Mouse (Mus musculus): ENCODE results near the gene Farp2. TPM values are rescaled to one million over a fixed set of nuclear protein-coding genes. Genes with fewer than 3 reads are reported as not detected.

The Farp2 gene
- polyA plus RNA-seq, 1 experiment = 2.9 TPM

DNA sequence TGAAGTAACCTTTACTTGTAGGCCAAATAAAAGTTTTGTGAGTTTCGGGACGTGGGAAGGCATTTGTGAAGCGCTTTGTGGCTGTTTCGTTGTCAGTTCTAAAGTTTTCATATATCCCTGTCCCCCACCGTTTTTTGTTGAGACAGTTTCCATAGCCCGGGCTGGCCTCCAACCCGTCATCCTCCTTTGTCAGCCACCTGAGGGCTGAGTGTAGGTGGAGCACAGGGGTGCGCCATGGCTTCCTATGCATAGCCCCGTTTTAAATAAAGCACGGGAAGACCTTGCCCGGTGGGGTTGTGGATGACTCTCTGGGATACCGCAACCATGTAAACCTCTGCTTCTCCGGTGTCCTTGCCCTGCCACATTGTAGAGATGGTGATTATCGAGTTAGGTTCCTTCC lies 1.3 kb downstream of the Farp2 start:
- Histone ChIP-seq H3K4me1 (ENCODE audit: control insufficient read depth, insufficient read depth, low read length) (peaks cover 9% of the 10 kb centered on the region), H3K27ac (ENCODE audit: control insufficient read depth, insufficient read depth, low read depth, low read length) (no peak overlapping the region), H3K4me3 (ENCODE audit: control insufficient read depth, low read depth, low read length) (no peak overlapping the region), H3K27me3 (ENCODE audit: control insufficient read depth, insufficient read depth, low read length) (no peaks in the 10 kb centered on the region), H3K36me3 (ENCODE audit: control insufficient read depth, insufficient read depth, low read length) (no peaks in the 10 kb centered on the region)
- TF ChIP-seq CTCF (IDR thresholded peaks at IDR 0.05; ENCODE audit: control insufficient read depth, insufficient read depth, insufficient replicate concordance, low read depth, low read length) (no peak), POLR2A (IDR thresholded peaks at IDR 0.05; ENCODE audit: control insufficient read depth, low read depth, low read length) (no peak)

DNA sequence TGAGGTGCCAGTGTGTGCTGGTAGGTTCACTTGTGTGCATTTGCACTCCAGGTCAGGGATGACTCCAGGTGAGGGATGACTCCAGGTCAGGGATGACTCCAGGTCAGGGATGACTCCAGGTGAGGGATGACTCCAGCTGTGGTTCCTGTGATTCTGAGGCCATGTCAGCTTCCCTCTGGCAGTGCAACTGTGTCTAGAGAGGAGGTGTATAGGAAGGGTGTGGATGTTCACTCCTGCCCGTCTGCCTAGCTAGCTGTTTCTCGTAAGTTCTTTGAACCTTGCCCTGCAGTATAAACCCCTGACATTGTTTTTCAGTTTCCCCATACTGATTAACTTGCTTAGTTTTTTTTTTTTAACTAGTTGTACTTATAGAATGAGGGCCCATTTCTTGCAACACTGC lies 9.6 kb downstream of the Farp2 start:
- no peaks in the 10 kb centered on the region for H3K36me3 ChIP-seq (ENCODE audit: control insufficient read depth, insufficient read depth, low read length)
- no peaks in the 10 kb centered on the region for H3K4me1 ChIP-seq (ENCODE audit: control insufficient read depth, insufficient read depth, low read length)
- no peak overlapping the region for H3K27ac ChIP-seq (ENCODE audit: control insufficient read depth, insufficient read depth, low read depth, low read length)
- H3K27me3 ChIP-seq (ENCODE audit: control insufficient read depth, insufficient read depth, low read length) = no peaks in the 10 kb centered on the region
- TF ChIP-seq CTCF (IDR thresholded peaks at IDR 0.05; ENCODE audit: control insufficient read depth, insufficient read depth, insufficient replicate concordance, low read depth, low read length) (no peak), POLR2A (IDR thresholded peaks at IDR 0.05; ENCODE audit: control insufficient read depth, low read depth, low read length) (no peak)
- no peak overlapping the region for H3K4me3 ChIP-seq (ENCODE audit: control insufficient read depth, low read depth, low read length)

DNA sequence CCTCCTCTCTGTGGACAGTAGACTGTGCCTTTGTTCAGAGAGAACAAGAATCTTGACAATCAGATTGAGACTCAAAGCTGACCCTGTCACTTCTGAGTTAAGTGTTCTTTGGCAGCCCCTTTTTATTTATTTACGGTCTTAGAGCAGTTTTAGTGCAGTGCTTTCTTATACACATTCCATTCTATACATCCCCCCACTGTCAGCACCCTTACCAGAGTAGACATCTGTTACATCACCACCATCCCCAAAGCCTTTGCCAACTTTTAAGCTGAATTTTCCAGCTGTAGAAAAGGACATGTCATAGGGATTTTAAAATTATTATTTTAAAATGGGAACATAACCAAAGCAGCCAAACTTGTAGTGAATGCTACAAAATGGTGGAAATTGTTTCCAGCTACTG lies 10.4 kb downstream of the Farp2 start:
- TF ChIP-seq CTCF (IDR thresholded peaks at IDR 0.05; ENCODE audit: control insufficient read depth, insufficient read depth, insufficient replicate concordance, low read depth, low read length) (no peak), POLR2A (IDR thresholded peaks at IDR 0.05; ENCODE audit: control insufficient read depth, low read depth, low read length) (no peak)
- Histone ChIP-seq H3K36me3 (ENCODE audit: control insufficient read depth, insufficient read depth, low read length) (no peaks in the 10 kb centered on the region), H3K4me1 (ENCODE audit: control insufficient read depth, insufficient read depth, low read length) (no peaks in the 10 kb centered on the region), H3K27me3 (ENCODE audit: control insufficient read depth, insufficient read depth, low read length) (no peaks in the 10 kb centered on the region), H3K27ac (ENCODE audit: control insufficient read depth, insufficient read depth, low read depth, low read length) (no peak overlapping the region), H3K4me3 (ENCODE audit: control insufficient read depth, low read depth, low read length) (no peak overlapping the region)

DNA sequence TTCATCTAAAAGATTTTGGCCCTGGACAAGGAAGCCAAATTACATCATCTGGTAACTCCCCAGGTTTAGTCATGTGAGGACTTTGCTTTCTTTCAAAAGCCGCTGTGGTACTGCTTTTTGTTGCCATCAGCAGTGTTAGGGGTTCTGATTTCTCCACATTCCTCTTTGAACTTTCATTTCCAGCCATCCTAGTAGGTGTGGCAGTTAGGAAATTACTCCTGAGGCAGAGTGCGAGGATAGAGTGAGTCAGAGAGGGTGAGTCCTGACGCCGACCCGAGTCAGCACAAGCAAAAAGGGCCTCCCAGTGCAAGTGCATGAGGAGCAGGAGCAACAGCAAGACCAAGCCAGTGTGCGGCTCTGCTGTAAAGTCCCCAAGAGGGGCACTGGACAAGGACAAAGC lies 17.9 kb downstream of the Farp2 start:
- H3K4me3 ChIP-seq (ENCODE audit: control insufficient read depth, low read depth, low read length) = no peak overlapping the region
- H3K27ac ChIP-seq (ENCODE audit: control insufficient read depth, insufficient read depth, low read depth, low read length) = no peak overlapping the region
- H3K4me1 ChIP-seq (ENCODE audit: control insufficient read depth, insufficient read depth, low read length) = no peaks in the 10 kb centered on the region
- H3K36me3 ChIP-seq (ENCODE audit: control insufficient read depth, insufficient read depth, low read length) = no peaks in the 10 kb centered on the region
- TF ChIP-seq POLR2A (IDR thresholded peaks at IDR 0.05; ENCODE audit: control insufficient read depth, low read depth, low read length) (no peak), CTCF (IDR thresholded peaks at IDR 0.05; ENCODE audit: control insufficient read depth, insufficient read depth, insufficient replicate concordance, low read depth, low read length) (no peak)
- no peaks in the 10 kb centered on the region for H3K27me3 ChIP-seq (ENCODE audit: control insufficient read depth, insufficient read depth, low read length)

DNA sequence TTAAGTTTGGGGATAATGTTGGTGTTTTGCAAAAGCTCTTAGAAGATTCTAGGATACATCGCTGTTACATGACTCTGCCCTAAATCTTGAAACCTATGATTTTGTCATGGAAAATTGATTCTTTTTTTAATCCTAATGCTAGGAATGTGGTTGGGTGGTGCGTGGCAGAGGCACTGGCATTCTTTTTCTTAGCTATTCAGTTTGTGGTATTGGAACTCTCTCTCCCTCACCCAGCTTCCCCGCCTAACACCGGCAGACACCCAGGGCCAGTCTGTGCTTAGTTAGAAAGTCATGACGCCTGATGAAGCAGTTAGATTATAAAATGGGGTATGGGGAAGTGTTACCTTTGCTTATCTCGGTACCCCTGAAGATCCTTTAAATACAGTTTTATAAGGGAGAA lies 25.3 kb downstream of the Farp2 start:
- Histone ChIP-seq H3K36me3 (ENCODE audit: control insufficient read depth, insufficient read depth, low read length) (no peaks in the 10 kb centered on the region), H3K4me1 (ENCODE audit: control insufficient read depth, insufficient read depth, low read length) (no peaks in the 10 kb centered on the region), H3K27me3 (ENCODE audit: control insufficient read depth, insufficient read depth, low read length) (no peaks in the 10 kb centered on the region), H3K4me3 (ENCODE audit: control insufficient read depth, low read depth, low read length) (no peak overlapping the region), H3K27ac (ENCODE audit: control insufficient read depth, insufficient read depth, low read depth, low read length) (no peak overlapping the region)
- TF ChIP-seq POLR2A (IDR thresholded peaks at IDR 0.05; ENCODE audit: control insufficient read depth, low read depth, low read length) = no peak
- TF ChIP-seq CTCF (IDR thresholded peaks at IDR 0.05; ENCODE audit: control insufficient read depth, insufficient read depth, insufficient replicate concordance, low read depth, low read length) = no peak

DNA sequence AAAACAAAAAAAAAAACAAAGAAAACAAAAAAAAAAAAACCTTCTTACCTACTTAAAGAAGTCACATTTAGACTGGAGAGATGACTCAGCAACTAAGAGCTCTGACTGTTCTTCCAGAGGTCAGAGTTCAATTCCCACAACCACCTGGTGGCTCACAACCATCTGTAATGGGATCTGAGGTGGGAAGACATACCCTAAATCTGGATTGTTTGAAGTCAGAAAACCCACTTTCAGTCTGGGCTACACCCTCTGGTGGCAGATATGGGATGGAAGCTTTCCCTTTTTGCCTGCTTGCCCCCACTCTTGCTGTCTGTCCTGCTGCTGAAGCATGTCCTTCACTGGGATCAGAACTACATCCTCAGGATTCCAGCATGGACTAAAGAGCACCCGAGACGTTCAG lies 31.3 kb downstream of the Farp2 start:
- Histone ChIP-seq H3K36me3 (ENCODE audit: control insufficient read depth, insufficient read depth, low read length) (no peaks in the 10 kb centered on the region), H3K27ac (ENCODE audit: control insufficient read depth, insufficient read depth, low read depth, low read length) (no peak overlapping the region), H3K27me3 (ENCODE audit: control insufficient read depth, insufficient read depth, low read length) (no peaks in the 10 kb centered on the region), H3K4me1 (ENCODE audit: control insufficient read depth, insufficient read depth, low read length) (no peaks in the 10 kb centered on the region), H3K4me3 (ENCODE audit: control insufficient read depth, low read depth, low read length) (no peak overlapping the region)
- TF ChIP-seq CTCF (IDR thresholded peaks at IDR 0.05; ENCODE audit: control insufficient read depth, insufficient read depth, insufficient replicate concordance, low read depth, low read length) (no peak), POLR2A (IDR thresholded peaks at IDR 0.05; ENCODE audit: control insufficient read depth, low read depth, low read length) (no peak)

DNA sequence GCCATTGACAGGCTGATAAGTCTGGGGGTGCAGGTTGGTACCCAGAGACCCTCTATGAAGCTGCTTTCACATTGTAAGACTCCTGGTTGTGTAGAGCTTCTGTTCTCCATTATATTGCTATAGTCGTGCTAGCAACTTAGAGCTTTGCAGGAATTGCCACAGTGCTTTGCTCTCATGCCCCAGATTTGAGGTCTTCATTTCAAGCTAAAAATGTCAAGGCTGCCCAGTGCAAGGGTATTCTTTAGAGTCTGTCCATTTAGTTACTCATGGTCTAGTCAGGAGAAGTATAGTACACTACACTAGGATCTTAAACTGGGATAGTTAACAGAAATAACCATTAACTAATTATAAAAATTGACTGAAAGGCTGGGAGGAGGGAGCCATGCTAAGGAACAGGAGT lies 35.4 kb downstream of the Farp2 start:
- no peaks in the 10 kb centered on the region for H3K36me3 ChIP-seq (ENCODE audit: control insufficient read depth, insufficient read depth, low read length)
- TF ChIP-seq CTCF (IDR thresholded peaks at IDR 0.05; ENCODE audit: control insufficient read depth, insufficient read depth, insufficient replicate concordance, low read depth, low read length) (no peak), POLR2A (IDR thresholded peaks at IDR 0.05; ENCODE audit: control insufficient read depth, low read depth, low read length) (no peak)
- no peaks in the 10 kb centered on the region for H3K4me1 ChIP-seq (ENCODE audit: control insufficient read depth, insufficient read depth, low read length)
- no peaks in the 10 kb centered on the region for H3K27me3 ChIP-seq (ENCODE audit: control insufficient read depth, insufficient read depth, low read length)
- H3K4me3 ChIP-seq (ENCODE audit: control insufficient read depth, low read depth, low read length) = no peak overlapping the region
- H3K27ac ChIP-seq (ENCODE audit: control insufficient read depth, insufficient read depth, low read depth, low read length) = no peak overlapping the region

DNA sequence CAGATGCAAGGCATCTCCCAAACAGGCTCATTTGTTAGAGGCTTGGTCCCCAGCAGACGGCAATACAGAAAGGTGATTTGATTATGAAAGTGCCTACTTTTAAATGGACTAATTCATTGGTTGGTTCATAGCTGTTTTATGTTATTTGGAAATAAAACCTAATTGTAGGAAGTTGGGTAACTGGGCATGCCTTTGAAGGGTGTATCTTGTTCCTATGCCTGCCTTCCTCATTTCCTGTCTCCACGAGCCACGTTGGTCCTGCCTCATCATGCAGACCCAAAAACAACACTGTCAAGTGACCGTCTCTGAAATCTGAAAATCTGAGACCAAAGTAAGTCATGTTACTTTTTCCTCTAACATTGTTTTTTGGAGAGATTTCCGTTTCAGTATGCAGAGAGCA lies 39.5 kb downstream of the Farp2 start:
- no peaks in the 10 kb centered on the region for H3K4me1 ChIP-seq (ENCODE audit: control insufficient read depth, insufficient read depth, low read length)
- no peaks in the 10 kb centered on the region for H3K27me3 ChIP-seq (ENCODE audit: control insufficient read depth, insufficient read depth, low read length)
- no peaks in the 10 kb centered on the region for H3K36me3 ChIP-seq (ENCODE audit: control insufficient read depth, insufficient read depth, low read length)
- no peak for TF ChIP-seq CTCF (IDR thresholded peaks at IDR 0.05; ENCODE audit: control insufficient read depth, insufficient read depth, insufficient replicate concordance, low read depth, low read length)
- TF ChIP-seq POLR2A (IDR thresholded peaks at IDR 0.05; ENCODE audit: control insufficient read depth, low read depth, low read length) = no peak
- no peak overlapping the region for H3K27ac ChIP-seq (ENCODE audit: control insufficient read depth, insufficient read depth, low read depth, low read length)
- no peak overlapping the region for H3K4me3 ChIP-seq (ENCODE audit: control insufficient read depth, low read depth, low read length)

All from testis, adult 2 months (tissue).